Mouse (Mus musculus) kidney, postnatal 4 days (tissue): Measurements from ENCODE around the gene Chp1.
"Not testable (repeated sequence)": the region's sequence is repeated elsewhere in the genome, so short reads cannot be mapped to it uniquely, and the experiment has no call there.

Source experiments
- DNase-seq, 2 experiments: peaks; one replicate each; pipeline ENCODE4 v3.0.0; 2021; ENCODE audit warnings: mixed read lengths in 2 of 2

Gene Chp1

DNA sequence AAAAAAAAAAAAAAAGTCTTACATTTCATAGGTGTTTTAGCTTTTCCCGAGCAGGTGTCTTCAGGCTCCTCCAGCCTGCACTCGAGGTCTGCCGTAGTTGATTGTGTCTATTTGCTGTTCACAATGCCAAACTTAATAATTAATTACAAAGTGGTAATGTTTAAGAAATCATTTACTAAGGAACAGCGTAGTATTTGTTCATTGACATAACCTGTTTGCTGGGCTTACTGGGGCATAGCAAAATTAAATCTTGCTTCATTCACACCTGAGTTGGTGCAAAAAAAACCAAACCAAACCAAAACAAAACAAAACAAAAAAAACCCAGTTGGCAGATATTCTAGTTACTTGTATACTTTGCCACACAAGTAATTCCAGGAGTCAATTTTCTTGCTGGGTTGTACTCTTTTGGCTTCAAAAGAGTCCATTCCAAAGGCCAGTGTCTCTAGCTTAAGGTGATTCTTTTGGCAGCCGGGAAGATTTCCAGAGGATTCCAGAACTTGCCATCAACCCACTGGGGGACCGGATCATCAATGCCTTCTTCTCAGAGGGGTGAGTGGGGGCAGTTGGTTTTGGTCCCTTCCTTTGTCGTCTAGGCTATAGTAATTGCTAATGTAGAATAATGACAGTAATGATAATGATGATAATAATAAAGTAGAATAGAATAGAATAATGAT, 18.8 kb downstream of the Chp1 start:
- peak in 1 of 2 experiments; percentile 28 for DNase-seq

DNA sequence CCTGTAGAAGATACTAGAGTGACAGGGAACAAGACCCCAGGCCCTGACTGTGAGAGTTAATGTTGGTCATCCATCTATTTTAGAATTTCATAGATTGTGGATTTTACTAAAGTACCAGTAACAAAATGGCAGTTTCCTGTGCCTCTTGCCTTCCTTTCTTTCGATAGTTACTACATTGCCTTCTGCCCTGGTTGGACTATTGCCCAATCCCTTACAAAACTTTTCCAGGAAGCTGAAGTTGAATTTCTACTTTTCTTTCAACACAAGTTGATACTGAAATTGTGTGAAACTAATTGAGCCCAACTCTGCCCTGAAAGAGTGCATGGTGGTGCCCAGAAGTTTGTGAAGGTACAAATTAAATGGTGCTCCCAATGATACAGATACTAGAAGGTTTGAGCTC, 25.0 kb downstream of the Chp1 start:
- DNase-seq = no peak

DNA sequence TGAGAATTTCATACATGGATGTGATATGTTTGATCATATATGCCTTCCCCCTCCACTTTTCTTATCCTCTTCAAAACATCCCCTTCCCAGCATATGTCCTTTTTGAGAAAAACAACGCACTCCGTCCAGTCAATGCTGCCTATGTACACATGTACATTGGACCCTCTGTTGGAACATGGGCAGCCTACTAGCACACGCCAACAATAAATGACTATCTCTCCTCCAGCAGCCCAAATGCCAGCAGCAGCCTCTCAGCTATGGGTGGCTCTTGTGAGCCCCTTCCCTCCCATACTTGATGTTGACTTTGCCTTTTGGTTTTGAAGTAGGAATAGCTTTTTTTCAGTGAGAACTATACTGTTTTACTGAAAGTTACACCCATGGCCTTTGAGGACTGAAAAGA, 34.1 kb downstream of the Chp1 start:
- no peak for DNase-seq

DNA sequence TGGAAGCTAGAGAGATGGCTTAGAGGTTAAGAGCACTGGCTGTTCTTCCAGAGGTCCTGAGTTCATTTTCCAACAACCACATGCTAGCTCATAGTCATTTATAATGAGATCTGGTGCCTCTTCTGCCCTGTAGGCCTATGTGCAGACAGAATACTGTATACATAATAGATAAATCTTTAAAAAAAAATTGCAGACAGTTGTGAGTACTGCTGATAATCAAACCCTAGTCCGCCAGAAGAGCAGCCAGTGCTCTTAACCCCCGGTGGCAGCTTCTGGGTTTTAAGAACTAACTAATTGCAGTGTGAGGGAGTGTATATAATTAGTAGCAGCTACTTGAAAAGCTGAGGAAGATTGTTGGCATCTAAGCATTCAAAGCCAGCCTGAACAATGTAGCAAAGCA, 35.9 kb downstream of the Chp1 start:
- DNase-seq = no peak

GRCm38 (mm10) chr2:119584282-119584681, 36.8 kb downstream of the Chp1 start:
- no peak for DNase-seq

GRCm38 (mm10) chr2:119587383-119587782, 39.9 kb downstream of the Chp1 start:
- peak; percentile 80 to 82 for DNase-seq

- peak; percentile 14 to 28 for DNase-seq
Observed at GRCm38 (mm10) chr2:119591247-119591646, 43.8 kb downstream of the Chp1 start.

DNA sequence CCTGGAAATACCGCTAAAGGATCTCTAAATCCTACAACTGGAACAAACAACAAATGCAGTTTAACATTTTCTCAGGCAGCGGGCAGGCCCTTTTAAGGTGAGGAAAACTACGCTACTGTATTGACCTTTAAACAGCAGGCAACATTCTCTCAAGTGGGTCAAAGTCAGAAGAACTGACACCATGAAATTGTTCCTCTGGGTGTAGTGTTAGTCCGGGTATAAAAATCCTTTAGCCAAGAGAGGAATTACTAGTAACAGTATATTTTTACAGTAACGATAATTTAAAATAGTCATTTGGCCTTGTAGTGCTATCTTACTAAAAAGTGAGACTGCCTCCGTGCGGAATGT, 46.2 kb downstream of the Chp1 start:
- DNase-seq = peak in 1 of 2 experiments; percentile 18

- DNase-seq = peak; percentile 98 to 99
Observed at GRCm38 (mm10) chr2:119594113-119594981, 46.9 kb downstream of the Chp1 start.

- no peak for DNase-seq
Observed at GRCm38 (mm10) chr2:119595308-119595707, 47.8 kb downstream of the Chp1 start.

DNA sequence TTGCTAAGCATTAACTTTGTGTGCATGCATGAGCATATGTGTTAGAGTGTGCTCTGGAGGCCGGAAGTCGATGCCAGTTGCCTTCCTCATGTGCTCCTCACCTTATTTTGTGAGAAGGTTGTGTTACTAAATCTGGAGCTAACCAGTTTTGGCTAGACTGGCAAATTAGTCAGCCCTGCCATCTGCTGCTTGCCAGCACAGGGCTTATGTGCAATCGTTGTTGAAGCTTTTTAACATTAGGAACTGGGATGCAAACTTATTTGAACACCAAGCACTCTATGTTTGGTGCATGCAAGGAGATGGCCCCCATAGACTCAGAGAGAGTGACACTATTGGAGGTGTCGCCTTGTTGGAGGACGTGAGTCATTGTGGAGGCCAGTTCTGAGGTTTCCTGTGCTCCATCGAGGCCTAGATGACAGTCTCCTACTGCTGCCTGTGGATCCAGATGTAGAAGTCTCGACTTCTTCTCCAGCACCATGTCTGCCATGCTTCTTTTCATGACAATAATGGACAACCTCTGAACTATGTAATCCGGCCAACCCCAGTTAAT, 49.4 kb downstream of the Chp1 start:
- no peak for DNase-seq

- DNase-seq = no peak
Observed at GRCm38 (mm10) chr2:119601027-119601426, 53.5 kb downstream of the Chp1 start.

GRCm38 (mm10) chr2:119601575-119601974, 54.1 kb downstream of the Chp1 start:
- DNase-seq = not testable (repeated sequence)

DNA sequence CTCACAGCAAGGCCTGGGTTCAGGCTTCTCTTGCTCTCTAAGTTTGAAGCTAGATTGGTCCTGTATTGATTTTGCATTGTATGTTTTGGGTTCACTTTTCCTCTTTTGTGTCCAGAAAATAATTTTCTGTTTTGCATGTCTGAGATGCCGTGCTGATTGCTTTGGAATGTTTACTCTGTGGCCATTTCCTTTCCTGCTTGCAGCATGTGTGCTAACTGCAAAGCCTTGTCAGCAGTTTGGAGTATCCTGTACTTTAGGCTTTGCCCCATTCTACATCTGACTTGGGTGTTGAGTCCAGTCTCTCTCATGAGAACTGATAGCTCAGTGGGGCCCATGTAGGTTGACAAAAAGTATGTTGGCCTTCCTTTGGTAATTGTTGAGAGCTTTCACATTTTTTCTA, 55.0 kb downstream of the Chp1 start:
- no peak for DNase-seq

- no peak for DNase-seq
Observed at GRCm38 (mm10) chr2:119603909-119604308, 56.4 kb downstream of the Chp1 start.

DNA sequence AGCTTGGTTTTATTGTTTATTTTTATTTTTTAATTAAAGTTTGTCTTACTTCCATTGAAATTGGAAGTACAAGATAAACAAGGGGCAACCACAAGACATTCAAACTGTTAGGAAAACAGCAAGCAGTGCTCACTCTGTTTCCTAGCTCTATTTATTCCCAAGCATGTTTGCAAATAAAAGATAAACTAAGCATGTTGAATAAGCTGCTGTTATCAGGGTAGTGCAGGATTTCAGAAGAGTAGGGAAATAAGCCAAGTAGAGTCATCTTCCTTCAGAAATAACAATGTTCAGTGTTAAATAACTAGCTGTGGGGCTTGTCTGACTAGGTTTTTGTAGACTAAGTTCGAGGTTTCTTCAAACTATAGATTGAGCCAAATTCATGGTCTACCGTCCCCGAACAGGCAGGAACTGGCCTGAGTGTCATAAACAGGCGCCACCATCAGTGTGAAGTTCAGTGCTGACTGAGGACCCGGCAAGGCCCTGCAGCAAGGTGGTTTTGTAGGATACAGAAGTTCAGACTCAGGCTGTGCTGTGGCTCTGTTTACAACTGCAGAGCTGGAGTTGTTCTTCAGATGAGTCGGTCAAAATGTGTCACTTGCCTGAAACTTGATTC, 58.0 kb downstream of the Chp1 start:
- no peak for DNase-seq

GRCm38 (mm10) chr2:119607023-119607422, 59.5 kb downstream of the Chp1 start:
- DNase-seq = no peak

DNA sequence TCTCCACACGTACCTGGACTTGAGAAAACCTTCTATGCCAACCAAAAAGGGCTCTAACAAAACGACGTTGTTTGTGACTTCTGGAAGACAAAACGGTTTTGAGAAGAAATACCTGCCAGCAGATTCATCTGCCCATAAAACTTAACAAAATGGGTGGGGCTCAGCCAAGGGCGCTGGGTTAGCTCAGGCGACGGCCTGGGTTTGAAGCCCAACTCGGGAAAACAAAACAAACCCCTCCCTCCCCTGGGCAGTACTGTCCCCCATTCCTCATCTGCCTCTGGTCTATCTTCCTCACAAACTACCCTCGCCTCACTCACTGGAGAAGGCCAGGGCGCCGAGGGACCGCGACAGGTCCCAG, 70.3 kb downstream of the Chp1 start:
- no peak for DNase-seq

DNA sequence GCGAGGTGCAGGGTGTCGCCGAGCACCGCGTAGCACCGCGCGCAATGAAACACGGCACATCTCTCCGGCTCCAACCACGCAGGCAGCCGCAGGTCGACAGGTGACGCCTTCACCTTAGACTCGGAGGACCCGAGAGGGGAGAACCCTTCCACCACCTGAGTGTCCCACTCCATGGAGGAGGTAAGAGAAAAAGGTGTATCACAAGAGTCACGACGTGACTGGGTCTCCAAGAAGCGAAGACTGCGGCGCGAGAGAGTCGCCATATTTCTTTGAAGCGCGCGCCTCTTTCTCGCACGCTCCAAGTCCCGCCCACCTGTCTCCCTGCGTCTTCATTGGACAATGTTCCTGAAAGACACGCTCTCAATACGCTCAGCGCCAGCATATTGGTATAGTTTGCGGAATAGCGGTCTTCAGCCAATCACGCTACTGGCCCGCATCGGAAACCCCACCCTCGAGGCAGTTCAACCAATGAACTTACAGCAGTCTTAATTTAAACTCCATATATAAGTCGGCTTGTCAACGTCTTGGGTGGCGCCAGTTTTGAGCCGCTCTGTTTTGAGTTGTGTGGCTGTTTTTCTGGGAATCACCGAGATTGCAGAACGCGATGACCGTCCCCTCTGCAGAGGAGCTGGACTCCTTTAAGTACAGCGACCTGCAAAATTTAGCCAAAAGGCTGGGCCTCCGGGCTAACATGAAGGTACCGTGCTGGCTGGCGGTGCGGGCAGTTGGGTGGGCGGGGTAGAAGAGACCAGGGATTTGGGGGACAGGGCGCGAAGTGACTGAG, 70.9 kb downstream of the Chp1 start, which contains the start of the genes Nusap1 and Oip5:
Nusap1 (plus strand) TSS at position 100 of the 784 bp plus-strand sequence.
Oip5 (minus strand) TSS at position 271 of the 784 bp plus-strand sequence.
- DNase-seq = peak; percentile 95 to 96

GRCm38 (mm10) chr2:119619002-119619401, 71.5 kb downstream of the Chp1 start:
- DNase-seq = not testable (repeated sequence)

DNA sequence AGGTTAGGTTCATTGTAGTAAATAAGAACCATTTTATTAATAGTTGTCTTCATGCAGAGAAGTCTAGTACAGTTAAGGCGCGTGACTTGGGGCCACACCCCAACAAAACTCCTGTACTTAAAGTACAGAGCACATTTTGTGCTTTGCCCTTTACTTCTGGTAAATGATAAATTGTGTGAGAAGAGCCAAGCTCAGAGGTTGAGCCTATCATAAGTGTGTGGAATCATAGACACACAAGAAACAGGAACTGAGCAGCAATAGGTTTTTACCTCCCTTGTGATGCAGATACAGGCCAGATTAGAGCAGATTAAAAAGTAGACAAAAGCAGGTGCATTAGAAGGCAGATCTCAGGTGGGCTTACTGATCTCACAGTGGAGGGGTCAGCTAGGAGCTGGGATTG, 73.8 kb downstream of the Chp1 start:
- no peak for DNase-seq
